Mouse (Mus musculus) forelimb bud, embryonic 11.5 days (tissue): ENCODE results near the gene Camp.

Experiments used
- DNase-seq: peaks from one replicate; pipeline ENCODE4 v3.0.0-alpha.2; 2012; ENCODE audit warnings: low read depth, low spot score

The Camp gene

DNA sequence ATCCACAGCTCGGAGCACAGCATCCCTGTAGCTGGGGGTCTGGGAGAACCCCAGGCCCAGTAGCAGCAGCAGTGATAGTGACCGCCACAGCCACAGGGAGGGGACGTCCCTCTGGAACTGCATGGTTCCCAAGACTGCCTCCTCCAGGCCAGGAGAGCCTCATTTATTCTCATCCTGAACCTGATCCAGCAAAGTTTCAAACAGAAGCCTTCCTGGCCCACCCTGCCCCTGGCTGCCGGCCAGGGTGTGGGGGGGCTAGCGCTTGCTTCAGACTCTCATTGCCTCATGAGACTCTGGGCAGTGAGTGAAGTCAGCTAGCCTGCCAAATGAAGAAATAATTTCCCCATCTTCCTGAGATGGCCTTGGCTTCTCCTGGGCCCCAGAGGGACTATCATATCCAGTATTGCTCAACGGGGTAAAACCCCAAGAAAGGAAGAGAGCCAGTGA is at the start of gene Camp:
Gene Camp, minus strand, starts transcription at position 306 of the 447 bp plus-strand sequence.
- no peak for DNase-seq

- DNase-seq = no peak
Observed at GRCm38 (mm10) chr9:109898027-109898426, 48.6 kb upstream of the Camp start.

DNA sequence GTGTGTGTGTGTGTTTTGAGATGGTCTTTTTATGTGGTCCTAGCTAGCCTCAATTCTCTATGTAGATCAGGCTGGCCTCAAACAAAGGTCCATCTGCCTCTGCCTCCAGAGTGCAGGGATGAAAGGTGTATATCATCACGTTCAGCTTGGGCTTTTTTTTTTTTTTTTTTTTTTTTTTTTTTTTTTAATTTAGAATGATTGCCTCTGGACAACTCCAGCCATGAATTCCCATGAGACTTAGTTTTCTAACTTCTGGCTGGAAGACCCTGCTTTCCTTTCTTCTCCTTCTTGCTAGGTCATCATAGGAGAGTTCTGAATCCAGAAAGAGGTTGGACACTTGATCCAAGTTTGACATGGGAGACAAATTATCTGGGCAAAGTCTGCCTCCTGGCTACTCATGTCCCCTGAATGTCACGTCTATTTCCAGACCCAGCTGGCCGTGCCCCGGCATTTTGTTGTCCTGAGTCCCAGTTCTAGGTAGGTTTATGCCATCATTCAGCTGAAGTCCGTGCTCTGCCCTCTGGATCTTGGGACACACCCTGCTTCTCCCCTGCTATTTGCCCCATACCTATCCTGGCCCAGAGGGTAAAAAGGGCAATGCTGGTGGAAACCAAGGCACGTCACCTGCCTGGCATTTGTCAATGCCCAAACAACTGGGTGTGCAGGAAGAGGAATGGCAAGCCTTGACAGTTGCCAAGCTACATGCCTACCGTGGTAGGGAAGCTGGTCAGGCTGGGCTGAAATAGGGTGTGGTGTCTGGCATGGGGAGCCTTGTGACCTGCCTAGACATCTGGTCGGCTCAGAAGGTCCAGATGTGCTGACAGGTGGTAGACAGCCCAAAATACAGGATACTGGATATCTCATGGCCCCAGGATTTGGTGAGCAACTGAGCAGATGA is 47.1 kb upstream of the Camp start:
- no peak for DNase-seq

- DNase-seq = no peak
Observed at GRCm38 (mm10) chr9:109895593-109895992, 46.2 kb upstream of the Camp start.

DNA sequence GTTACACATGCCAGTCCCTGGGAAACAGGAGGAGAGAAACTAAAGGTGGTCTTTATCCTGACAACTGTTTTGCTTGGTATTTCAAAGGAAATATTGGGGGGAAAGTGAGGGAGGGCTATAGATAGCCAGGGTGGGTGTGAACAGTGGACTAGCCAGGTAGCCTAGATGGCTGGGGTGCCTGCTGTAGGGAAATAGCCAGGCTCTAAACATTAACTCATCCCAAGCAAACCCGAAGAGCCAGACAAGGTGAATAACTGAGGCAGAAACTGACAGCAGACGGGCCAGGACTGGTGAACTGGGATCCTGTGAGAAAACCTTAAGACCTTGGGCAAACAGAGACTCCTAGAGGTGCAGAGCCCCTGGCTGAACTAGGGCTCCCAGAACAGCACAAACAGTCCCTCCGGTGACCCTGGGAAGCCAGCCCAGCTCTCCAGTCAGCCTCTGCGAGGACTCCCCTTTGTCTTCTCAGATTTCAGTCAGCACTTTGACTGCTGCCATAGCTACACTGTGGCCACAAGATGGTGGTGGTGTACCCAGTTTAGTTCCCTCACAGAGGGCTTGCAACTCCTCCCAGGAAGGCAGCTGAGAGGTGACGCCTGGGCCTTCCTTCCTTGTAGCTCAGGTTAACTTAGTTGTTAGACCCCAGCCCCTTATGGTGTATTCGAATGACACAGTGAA is 45.1 kb upstream of the Camp start:
- DNase-seq = peak; percentile 87

- peak; percentile 81 for DNase-seq
Observed at GRCm38 (mm10) chr9:109892651-109893250, 43.3 kb upstream of the Camp start.

- DNase-seq = no peak
Observed at GRCm38 (mm10) chr9:109891501-109891900, 42.1 kb upstream of the Camp start.

- no peak for DNase-seq
Observed at GRCm38 (mm10) chr9:109887321-109887720, 37.9 kb upstream of the Camp start.

GRCm38 (mm10) chr9:109886259-109886658 is 36.8 kb upstream of the Camp start:
- DNase-seq = no peak

GRCm38 (mm10) chr9:109879305-109879704 is 29.9 kb upstream of the Camp start:
- DNase-seq = no peak

GRCm38 (mm10) chr9:109877666-109878065 is 28.2 kb upstream of the Camp start:
- no peak for DNase-seq

DNA sequence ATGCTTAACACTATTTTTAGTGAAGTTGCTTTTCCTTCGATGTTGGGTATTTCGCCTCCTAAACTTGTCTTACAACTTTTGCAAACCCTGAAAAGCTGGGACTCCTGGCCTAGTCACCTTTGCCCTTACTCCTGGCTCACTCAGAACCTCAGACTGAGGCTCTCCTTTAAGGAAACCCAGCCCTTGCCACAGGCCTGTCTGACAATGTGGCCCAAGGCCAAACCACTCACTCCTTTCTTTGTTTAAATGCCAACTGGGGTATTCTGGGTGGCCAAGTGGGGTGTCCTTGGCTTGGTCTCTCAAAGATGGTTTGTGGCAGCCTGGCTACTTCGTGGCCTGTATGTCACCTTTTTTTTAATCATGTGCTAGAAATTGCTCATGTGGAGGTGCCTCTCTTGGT is 27.3 kb upstream of the Camp start:
- no peak for DNase-seq

DNA sequence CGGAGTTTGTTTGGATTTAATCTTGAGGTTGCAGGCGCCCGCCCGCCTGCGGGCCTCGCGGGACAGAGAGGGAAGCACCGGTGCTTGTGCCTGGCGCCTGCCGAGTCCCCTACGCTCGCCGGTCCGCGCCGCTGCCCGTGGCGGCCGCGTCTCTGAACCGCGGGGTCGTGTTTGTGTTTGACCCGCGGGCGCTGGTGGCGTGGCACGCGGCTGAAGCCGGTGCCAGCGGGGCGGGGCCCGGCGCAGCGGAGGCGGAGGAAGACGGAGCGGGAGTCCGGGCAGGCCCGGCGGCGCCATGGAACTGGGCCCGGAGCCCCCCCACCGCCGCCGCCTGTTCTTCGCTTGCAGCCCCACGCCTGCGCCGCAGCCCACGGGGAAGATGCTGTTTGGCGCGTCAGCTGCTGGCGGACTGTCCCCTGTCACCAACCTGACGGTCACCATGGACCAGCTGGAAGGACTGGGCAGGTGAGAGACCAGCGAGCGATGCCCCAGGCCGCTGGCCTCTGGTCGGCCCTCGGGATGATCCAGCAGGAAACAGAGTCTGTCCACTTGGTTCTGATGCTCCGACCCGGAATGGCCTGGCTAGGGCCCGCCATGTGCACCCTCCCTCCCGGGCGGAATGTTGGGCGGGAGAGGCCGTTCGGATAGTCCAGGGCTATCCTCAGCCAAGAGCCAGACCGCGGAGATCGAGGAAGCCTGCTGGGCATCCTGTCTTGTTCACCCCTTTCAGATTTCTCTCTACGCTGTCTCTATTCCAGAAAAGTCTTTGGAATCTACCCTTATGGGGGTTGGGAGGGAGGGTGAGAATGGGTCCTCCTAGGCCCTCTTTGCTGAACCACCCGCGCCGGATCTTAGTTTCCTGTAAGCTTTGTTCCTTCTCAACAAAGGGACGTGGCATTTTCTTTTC is 26.5 kb upstream of the Camp start:
- no peak for DNase-seq

DNA sequence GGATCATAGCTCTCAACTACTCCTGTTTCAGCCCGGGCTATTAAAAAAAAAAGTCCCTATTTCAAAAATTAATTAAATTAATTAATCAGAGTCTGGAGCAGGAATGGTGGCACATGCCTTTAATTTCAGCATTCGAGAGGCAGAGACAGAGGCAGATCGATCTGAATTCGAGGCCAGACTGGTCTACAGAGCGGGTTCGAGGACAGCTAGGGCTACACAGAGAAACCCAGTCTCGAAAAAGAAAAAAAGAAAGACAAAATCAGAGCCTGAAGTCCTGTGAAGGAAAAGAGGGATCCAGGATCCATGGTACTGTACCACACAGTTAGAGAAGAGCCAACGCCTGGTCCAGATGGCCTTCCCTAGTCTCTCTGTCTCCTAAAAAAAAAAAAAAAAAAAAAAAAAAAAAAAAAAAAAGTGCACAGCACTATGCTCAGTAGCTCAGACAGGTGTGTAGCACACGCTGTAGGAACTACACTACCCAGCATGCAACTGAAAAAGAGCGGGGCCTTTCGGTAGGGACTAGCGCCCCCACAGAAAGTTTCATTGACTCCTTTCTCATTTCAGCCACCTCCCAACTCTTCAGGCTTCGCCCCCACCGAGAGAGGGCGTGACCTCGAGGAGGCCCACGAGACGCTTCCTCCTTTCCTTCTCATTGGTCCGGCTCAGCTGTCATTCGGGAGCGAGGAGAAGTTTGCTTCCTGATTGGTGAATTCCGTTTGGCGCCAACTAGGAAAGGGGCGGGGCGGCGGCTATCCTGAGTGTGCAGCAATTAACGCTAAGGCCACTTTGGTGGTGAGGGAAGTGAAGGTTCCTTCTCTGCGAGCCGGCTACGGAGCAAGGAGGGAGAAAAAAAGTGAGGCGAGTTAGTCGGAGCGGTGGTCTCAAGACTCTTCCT is 25.6 kb upstream of the Camp start, which contains the start of gene Cdc25a:
Gene Cdc25a, plus strand, starts transcription at position 783 of the 895 bp plus-strand sequence.
- peak; percentile 99 for DNase-seq

DNA sequence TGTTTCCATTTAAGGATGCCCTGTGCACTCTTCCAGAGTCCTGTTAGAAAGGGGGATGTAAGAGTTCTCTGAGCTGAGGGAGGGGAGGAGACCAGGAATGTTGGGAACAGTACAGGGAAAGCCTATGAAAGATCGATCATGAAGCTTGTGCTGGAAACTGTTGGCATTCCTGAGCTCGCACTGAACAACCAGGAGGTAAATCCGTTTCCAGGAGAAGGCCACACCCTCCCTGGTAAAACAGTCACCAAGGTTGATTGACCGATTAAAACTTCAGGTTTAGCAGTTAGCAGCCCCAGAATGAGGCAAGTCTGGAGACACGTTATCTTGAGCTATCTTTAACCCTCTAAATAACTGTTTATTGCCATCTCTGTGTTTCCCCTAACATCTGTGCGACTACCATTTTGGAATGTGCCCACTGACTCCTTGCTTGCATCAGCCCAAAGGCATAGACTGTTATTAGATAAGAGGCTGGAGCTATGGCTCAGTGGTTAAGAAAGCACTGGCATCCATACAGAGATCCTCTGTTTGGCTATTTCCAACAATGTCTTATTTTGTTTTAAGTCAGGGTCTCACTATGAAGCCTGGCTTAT is 21.7 kb upstream of the Camp start:
- no peak for DNase-seq

DNA sequence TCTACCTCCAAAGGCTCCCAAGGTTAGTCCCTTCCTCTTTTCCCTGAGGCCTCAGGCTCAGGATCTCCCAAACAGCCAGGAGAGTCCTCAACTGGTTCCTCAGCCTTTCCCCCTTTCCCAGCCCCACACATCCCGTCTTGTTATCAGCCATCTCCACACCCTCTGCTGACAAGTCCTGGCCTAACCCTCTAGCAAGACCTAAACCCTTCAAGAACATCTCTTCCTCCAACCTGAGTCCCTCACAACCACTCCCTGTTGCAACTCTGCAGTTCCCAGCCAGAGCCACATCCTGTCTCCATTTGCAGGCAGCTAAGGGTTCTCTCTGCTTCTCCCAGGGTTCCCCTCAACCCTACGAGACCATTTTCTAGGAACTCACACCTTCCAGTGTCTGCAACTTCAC is 16.8 kb upstream of the Camp start:
- DNase-seq = no peak

GRCm38 (mm10) chr9:109863085-109863484 is 13.7 kb upstream of the Camp start:
- DNase-seq = no peak

DNA sequence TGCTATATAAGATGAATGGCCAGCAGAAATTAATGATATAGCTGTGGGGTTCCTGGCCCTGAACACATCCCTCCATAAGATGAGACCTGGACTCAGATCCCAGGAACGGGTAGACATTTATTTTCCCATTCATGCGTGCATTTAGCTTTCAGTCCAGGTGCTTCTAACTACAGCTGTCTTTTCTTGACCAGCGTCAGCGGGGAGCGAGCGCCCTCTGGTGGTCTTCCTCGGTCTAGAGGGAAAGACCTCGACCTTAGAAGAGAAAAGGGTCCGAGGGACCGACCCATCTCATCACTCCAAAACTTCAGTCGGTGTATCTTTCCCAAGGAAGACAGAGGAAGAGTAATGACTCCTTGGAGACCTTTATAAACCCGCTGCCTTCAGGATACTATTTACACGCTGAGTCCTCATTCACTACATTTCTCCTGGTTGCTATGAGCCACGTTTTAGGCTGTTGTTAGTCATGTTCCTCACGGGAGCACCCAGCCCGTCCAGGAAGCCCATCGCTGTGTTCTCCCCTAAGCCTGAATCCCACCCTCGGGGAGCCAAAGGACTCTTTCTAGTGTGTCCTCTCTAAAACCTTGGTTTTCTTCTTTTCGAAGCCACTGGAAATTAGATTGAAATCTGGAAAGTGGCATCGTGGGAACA is 13.1 kb upstream of the Camp start:
- peak; percentile 78 for DNase-seq

GRCm38 (mm10) chr9:109855947-109856346 is 6.5 kb upstream of the Camp start:
- DNase-seq = no peak
